Mouse (Mus musculus) forebrain, embryonic 11.5 days (tissue): ENCODE results near the gene 1700012B09Rik. TPM values are rescaled to one million over a fixed set of nuclear protein-coding genes. Genes with fewer than 3 reads are reported as not detected.

ENCODE experiments used
- ATAC-seq: fragments of 200-750 bp; cut with Nextera tagmentation; replicated peaks from 2 replicates; pipeline ENCODE4 v1.8.0; 2017; ENCODE audit warnings: moderate TSS enrichment; ENCODE audit not compliant: low FRiP score
- DNase-seq: peaks from one replicate; pipeline ENCODE4 v3.0.0-alpha.2; 2017; ENCODE audit warnings: low spot score
- H3K27ac ChIP-seq: fragments of 300-500 bp; sonication (generic); 2 replicates; pipeline ENCODE4 v1.5.1; 2014; ENCODE audit warnings: low read depth, low read length
- H3K27me3 ChIP-seq: fragments of 300-500 bp; sonication (generic); 2 replicates; pipeline ENCODE4 v1.6.1; 2014; ENCODE audit warnings: mild to moderate bottlenecking, low read length, mixed read lengths; ENCODE audit not compliant: control insufficient read depth, insufficient read depth
- H3K36me3 ChIP-seq: fragments of 300-500 bp; sonication (generic); 2 replicates; pipeline ENCODE4 v1.6.1; 2014; ENCODE audit warnings: mild to moderate bottlenecking, low read length, moderate library complexity, mixed read lengths; ENCODE audit not compliant: control insufficient read depth, insufficient read depth
- H3K4me1 ChIP-seq: fragments of 300-500 bp; sonication (generic); replicated peaks from 2 replicates; pipeline ENCODE4 v1.6.1; 2014; ENCODE audit warnings: low read length, mixed read lengths; ENCODE audit not compliant: control insufficient read depth, insufficient read depth
- H3K4me2 ChIP-seq: fragments of 300-500 bp; sonication (generic); 2 replicates; pipeline ENCODE4 v1.6.1; 2014; ENCODE audit warnings: low read depth, mild to moderate bottlenecking, low read length, moderate library complexity, mixed read lengths; ENCODE audit not compliant: severe bottlenecking
- H3K4me3 ChIP-seq: fragments of 300-500 bp; sonication (generic); 2 replicates; pipeline ENCODE4 v1.5.1; 2014; ENCODE audit warnings: low read depth, low read length
- H3K9ac ChIP-seq: fragments of 300-500 bp; sonication (generic); 2 replicates; pipeline ENCODE4 v1.6.1; 2014; ENCODE audit warnings: low read length
- H3K9me3 ChIP-seq: fragments of 300-500 bp; sonication (generic); 2 replicates; pipeline ENCODE4 v1.6.1; 2016; ENCODE audit warnings: low read length, mixed read lengths; ENCODE audit not compliant: control insufficient read depth
- WGBS: fragments of 180-500 bp; shearing (Covaris S2); extraction: QIAGEN DNeasy Blood & Tissue Kit; methylation state at CpG from one replicate; pipeline ENCODE4 v1.1.7; 2014; 5-methylcytosine and 5-hydroxymethylcytosine counted together
- polyA plus RNA-seq: library from polyadenylated mRNA; unstranded; fragments of >200 nt; fragmentation: Nextera tagmentation; extraction: Ambion mirVana; gene quantifications from 2 replicates; pipeline ENCODE4 v1.2.1, GENCODE M21; 2014

1700012B09Rik gene
- polyA plus RNA-seq, 1 experiment from 2014 or later = not detected

- DNase-seq (no peak), ATAC-seq (no peak)
- no peak overlapping the region for H3K9ac ChIP-seq
- no peaks in the 10 kb centered on the region for H3K9me3 ChIP-seq
- no peak overlapping the region for H3K27ac ChIP-seq
- H3K4me2 ChIP-seq = no peak overlapping the region
- 76% methylated on average over 5 of the region's 5 CpGs for WGBS
- no peaks in the 10 kb centered on the region for H3K27me3 ChIP-seq
- H3K4me1 ChIP-seq = no peaks in the 10 kb centered on the region
- no peak overlapping the region for H3K4me3 ChIP-seq
- no peaks in the 10 kb centered on the region for H3K36me3 ChIP-seq
These were observed 49.2 kb downstream of the 1700012B09Rik start for GRCm38 (mm10) chr9:14721610-14722009.

GRCm38 (mm10) chr9:14720384-14720783 lies 50.4 kb downstream of the 1700012B09Rik start:
- no peaks in the 10 kb centered on the region for H3K36me3 ChIP-seq
- DNase-seq (no peak), ATAC-seq (no peak)
- H3K4me2 ChIP-seq = no peak overlapping the region
- no peaks in the 10 kb centered on the region for H3K4me1 ChIP-seq
- H3K9ac ChIP-seq = no peak overlapping the region
- WGBS = 58% methylated on average over 2 of the region's 2 CpGs
- H3K27me3 ChIP-seq = no peaks in the 10 kb centered on the region
- H3K27ac ChIP-seq = no peak overlapping the region
- no peak overlapping the region for H3K4me3 ChIP-seq
- no peaks in the 10 kb centered on the region for H3K9me3 ChIP-seq

GRCm38 (mm10) chr9:14718332-14718691 lies 52.5 kb downstream of the 1700012B09Rik start:
- ATAC-seq = no peak
- DNase-seq = no peak
- H3K27ac ChIP-seq = no peak overlapping the region
- no peaks in the 10 kb centered on the region for H3K36me3 ChIP-seq
- H3K4me1 ChIP-seq = no peaks in the 10 kb centered on the region
- no peaks in the 10 kb centered on the region for H3K9me3 ChIP-seq
- H3K4me3 ChIP-seq = no peak overlapping the region
- H3K27me3 ChIP-seq = no peaks in the 10 kb centered on the region
- H3K4me2 ChIP-seq = no peak overlapping the region
- no peak overlapping the region for H3K9ac ChIP-seq

GRCm38 (mm10) chr9:14717689-14718331 lies 53.0 kb downstream of the 1700012B09Rik start:
- no peak for ATAC-seq
- Histone ChIP-seq H3K4me1 (no peaks in the 10 kb centered on the region), H3K4me3 (no peak overlapping the region), H3K27me3 (no peaks in the 10 kb centered on the region), H3K36me3 (no peaks in the 10 kb centered on the region), H3K4me2 (no peak overlapping the region), H3K9me3 (no peaks in the 10 kb centered on the region), H3K27ac (no peak overlapping the region), H3K9ac (no peak overlapping the region)
- 68% methylated on average over 14 of the region's 14 CpGs for whole genome bisulfite sequencing
- no peak for DNase-seq

GRCm38 (mm10) chr9:14715258-14715657 lies 55.6 kb downstream of the 1700012B09Rik start:
- Histone ChIP-seq H3K4me2 (no peak overlapping the region), H3K4me1 (no peaks in the 10 kb centered on the region), H3K27ac (no peak overlapping the region), H3K9ac (no peak overlapping the region), H3K27me3 (no peaks in the 10 kb centered on the region), H3K36me3 (no peaks in the 10 kb centered on the region), H3K9me3 (no peaks in the 10 kb centered on the region), H3K4me3 (no peak overlapping the region)
- WGBS = 91% methylated on average over 15 of the region's 15 CpGs
- no peak for ATAC-seq
- DNase-seq = no peak

- no peak for DNase-seq
- no peaks in the 10 kb centered on the region for H3K27me3 ChIP-seq
- no peaks in the 10 kb centered on the region for H3K36me3 ChIP-seq
- H3K27ac ChIP-seq = no peak overlapping the region
- 90% methylated on average over 3 of the region's 3 CpGs for WGBS
- H3K4me1 ChIP-seq = no peaks in the 10 kb centered on the region
- ATAC-seq = no peak
- no peaks in the 10 kb centered on the region for H3K9me3 ChIP-seq
- no peak overlapping the region for H3K9ac ChIP-seq
- no peak overlapping the region for H3K4me2 ChIP-seq
- H3K4me3 ChIP-seq = no peak overlapping the region
These were observed 59.9 kb downstream of the 1700012B09Rik start for GRCm38 (mm10) chr9:14710910-14711309.

Other genes with a start within 250 kb of the 1700012B09Rik start
- gene Amotl1, start 126.0 kb downstream of the 1700012B09Rik start, polyA plus RNA-seq = 19.1 and 19.4 TPM in 2 replicates
- gene Piwil4, start 30.3 kb downstream of the 1700012B09Rik start, polyA plus RNA-seq = not detected in 2 replicates
- 1.5 and 1.9 TPM in 2 replicates for gene Fut4, start 18.6 kb downstream of the 1700012B09Rik start, polyA plus RNA-seq
- 32.8 and 40.5 TPM in 2 replicates for gene Mre11a, start 13.6 kb upstream of the 1700012B09Rik start, polyA plus RNA-seq
- gene Ankrd49, start 13.8 kb upstream of the 1700012B09Rik start, polyA plus RNA-seq = 55.2 and 61.6 TPM in 2 replicates
- gene Gpr83, start 89.2 kb upstream of the 1700012B09Rik start, polyA plus RNA-seq = 0.20 and 0.47 TPM in 2 replicates
- not detected in 2 replicates for gene Izumo1r, start 132.9 kb upstream of the 1700012B09Rik start, polyA plus RNA-seq